Mouse (Mus musculus): ENCODE results near the gene Ptpre.
"Not testable (repeated sequence)": the region's sequence is repeated elsewhere in the genome, so short reads cannot be mapped to it uniquely, and the experiment has no call there.

Ptpre gene

DNA sequence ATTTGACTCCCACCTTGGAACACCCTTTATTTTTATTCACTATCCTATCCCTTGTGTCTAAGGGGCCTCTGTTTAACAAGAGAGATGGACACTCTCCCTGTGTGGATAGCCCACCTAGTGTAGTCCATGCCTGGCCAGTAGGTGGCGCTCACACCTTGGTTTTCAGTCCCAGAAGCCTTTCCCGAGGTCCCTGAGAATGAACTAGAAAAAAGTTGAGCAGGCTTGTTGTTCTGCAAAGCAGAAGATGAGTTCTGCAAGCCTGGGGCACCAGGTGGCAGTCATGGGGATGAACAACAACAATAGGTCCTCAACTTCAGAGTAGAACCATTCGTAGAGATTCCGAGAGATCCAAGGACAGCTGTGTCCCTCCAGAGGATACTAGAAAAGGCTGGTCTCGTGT, 143.1 kb downstream of the Ptpre start:
- in situ Hi-C loops (cut with MboI, MseI), result no loop called here

DNA sequence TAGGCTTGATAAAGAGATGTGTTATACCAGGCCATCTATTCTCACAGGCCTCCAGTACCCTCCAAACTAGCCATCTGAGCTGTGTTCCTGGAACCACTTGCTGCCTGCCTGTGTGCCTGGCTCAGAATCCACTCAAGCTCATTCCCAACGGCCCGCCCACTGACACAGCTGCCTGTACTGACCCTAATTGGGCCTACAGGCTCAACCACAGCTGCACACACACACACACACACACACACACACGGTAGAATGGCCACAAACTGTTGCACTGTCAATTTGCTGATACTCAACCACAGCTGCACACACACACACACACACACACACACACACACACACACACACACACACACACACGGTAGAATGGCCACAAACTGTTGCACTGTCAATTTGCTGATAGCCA, 146.8 kb downstream of the Ptpre start:
- in situ Hi-C loops (cut with MboI, MseI), result not testable (repeated sequence)

DNA sequence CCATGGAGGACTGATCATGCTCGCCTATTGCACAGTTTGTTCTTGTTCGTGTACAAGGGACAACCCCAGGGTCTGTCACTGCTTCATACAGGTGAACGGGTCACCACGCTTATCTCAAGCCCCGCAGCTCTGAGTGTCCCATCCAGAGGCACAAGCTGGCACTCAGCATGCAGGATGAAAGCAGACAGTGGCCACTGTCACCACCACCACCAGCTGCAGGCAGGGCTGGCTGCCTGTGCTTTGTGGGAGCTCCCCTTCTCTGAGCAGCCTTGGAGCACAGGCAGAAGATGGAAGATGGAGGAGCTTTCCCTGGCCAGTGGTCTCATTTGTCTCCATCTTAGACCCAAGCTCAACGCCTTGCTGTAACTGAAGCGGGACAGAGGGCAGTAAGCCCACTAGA, 147.7 kb downstream of the Ptpre start:
- in situ Hi-C loops (cut with MboI, MseI), result no loop called here

DNA sequence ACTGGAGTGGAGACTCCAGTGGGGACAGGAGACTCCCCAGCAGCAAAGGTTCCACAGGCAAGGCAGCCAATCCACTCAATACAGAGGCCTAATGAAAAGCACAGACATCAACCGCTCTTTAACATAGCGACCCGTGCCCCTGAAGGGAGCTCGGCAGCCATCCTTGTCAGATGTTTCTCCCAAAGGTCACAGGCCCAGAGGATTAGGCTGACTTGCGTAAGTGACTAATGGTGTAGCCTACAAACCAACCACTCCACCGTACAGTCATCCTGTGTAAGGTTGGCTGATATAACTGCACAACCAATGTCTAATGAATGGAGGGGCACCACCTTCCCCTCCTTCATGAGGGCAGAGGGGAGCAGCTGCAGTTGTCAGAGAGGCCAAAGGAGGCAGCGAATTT, 152.1 kb downstream of the Ptpre start:
- in situ Hi-C loops (cut with MboI, MseI), result no loop called here

DNA sequence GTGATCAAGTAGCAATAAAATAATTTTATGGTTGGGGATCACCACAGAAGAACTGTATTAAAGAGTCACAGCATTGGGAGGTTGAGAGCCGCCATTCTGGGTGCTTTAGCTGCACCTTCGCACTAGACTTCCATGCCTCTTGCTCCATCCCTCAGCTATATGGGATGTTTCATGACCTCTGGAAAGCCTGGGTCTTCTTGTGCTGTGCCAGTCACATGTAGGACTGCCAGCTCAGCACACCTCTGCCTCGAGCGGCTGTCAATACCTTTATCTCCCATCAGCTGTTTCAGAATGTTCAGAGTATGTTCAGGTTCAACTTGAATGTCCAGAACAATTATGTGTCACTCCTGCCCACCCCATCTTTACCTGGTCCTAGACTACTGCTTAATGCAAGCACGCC, 154.7 kb downstream of the Ptpre start:
- in situ Hi-C loops (cut with MboI, MseI), result no loop called here

DNA sequence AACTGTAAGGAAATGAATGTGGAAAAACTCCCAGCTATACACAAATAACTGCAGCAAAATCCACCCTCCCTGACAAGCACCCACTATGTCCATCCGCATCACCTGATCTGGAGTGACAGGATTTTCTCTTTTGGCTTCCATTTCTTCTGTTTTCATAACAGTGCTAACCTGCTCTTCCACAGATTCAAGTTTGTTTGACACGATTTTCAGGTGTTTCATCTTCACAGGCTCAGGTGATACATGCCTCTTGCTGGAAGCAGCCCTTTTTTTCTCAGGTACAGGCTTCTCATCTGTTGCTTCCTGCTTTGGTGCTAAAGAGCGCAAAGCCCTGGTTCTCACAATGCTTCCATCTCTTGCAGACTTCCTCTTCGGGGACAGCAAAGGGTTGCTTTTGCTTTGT, 156.8 kb downstream of the Ptpre start:
- in situ Hi-C loops (cut with MboI, MseI), result no loop called here

DNA sequence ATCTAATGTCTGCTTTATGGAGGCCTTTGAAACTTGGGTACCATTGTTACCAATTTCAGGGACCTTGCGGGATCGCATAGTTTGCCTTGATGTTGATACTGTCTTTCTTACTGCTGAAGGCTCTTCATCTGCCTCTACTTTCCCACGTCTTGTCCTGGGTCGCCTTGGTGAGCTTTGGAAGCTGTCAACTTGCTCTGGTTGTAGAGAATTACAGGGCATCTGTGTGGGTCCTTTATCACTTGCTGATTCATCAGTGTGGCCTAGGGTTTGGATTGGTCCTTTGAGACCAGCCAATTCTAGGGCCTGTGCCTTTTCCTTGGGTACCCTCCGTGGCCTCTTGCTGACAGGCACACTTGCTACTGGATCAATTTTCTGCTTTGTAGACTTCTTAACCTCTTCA, 157.5 kb downstream of the Ptpre start:
- in situ Hi-C loops (cut with MboI, MseI), result no loop called here

DNA sequence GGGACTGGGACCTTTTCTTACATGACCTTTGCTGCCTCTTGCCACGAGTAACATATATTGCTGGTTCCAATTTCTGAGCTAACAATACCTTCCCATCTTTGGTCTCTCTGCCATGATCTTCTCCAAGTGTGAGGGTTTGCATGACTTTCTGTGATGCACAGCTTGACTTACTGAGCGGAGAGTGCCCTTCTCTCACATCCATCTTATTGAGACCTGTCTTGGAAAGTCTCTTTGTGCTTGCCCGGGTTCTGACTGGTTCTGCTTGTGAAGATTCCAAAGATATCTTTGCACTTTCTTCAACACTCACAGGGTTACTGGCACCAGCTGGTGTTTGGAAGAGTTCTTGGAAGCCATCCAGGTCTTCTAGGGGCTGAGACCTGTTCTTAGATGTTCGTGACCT, 158.8 kb downstream of the Ptpre start:
- in situ Hi-C loops (cut with MboI, MseI), result no loop called here

DNA sequence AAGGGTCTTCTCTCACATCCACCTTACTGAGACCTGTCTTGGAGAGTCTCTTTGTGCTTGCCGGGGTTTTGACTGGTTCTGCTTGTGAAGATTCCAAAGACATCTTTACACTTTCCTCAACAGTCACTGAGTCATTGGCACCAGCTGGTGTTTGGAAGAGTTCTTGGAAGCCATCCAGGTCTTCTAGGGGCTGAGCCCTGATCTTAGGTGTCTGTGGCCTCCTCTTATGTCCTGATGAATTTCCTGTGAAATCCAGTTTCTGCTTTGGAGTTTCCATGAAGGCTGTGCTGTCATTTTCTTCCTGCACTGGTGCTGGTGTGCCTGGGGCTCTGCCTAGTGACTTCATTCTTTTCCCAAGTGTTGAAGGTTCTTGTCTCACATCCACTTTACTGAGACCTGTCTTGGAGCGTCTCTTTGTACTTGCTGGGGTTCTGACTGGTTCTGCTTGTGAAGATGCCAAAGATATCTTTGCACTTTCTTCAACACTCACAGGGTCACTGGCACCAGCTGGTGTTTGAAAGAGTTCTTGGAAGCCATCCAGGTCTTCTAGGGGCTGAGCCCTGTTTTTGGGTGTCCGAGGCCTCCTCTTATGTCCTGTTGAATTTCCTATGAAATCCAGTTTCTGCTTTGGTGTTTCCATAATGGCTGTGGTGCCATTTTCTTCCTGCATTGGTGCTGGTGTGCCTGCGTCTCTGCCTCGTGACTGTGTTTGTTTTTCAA, 159.9 kb downstream of the Ptpre start:
- in situ Hi-C loops (cut with MboI, MseI), result not testable (repeated sequence)

DNA sequence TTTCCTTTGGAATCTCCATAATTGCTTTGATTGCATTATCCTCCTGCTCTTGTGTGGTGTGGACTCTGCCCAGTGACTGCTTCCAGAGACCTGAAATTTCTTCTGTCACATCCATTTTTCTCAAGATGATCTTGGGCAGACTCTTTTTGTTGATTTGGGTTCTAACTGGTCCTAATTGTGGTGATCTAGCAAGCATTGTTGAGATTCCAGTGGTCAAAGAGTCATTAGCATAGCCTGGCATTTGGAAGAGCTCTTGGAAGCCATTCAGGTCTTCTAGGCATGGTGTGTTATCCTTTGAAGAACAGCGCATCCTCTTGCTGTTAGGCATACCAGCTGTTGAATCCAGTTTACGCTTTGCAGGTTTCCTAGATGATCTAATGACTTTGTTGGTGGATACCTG, 161.1 kb downstream of the Ptpre start:
- in situ Hi-C loops (cut with MboI, MseI), result no loop called here

DNA sequence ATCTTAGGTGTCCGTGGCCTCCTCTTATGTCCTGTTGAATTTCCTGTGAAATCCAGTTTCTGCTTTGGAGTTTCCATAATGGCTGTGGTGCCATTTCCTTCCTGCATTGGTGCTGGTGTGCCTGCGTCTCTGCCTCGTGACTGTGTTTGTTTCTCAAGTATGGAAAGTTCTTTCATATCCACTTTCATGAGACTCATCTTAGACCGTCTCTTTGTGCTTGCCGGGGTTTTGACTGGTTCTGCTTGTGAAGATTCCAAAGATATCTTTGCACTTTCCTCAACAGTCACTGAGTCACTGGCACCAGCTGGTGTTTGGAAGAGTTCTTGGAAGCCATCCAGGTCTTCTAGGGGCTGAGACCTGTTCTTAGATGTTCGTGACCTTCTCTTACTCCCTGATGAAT, 162.1 kb downstream of the Ptpre start:
- in situ Hi-C loops (cut with MboI, MseI), result not testable (repeated sequence)

DNA sequence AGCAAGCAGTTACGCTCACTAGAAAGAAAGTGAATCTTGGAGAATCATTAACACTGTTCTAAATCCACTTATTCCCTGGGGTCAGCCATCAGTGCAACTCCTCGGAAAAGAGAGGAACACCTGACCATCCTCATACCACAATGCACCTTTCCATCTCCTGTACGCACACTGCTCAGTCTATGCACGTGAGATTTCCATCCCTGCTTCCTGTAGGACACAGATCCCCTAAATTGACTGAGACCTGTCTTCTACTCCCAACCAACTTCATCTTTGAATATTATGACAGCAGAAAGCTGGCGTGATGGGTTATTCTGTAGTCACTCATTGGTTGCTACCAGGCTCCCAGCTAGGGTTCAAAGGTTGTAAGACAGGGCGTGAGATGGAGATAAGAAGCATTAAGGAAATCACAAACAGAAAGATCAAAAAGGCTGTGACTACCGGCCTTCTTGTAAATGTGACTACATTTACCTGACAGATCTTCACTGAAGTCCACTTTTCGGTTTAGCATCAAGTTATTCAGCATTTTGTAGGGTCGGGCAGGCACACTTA, 166.4 kb downstream of the Ptpre start:
- in situ Hi-C loops (cut with MboI, MseI), result loop anchor here in 1 of 2 experiments (10.0 kb wide), 1 partner anchor 1761 kb away; no protein-coding TSS in a partner anchor

DNA sequence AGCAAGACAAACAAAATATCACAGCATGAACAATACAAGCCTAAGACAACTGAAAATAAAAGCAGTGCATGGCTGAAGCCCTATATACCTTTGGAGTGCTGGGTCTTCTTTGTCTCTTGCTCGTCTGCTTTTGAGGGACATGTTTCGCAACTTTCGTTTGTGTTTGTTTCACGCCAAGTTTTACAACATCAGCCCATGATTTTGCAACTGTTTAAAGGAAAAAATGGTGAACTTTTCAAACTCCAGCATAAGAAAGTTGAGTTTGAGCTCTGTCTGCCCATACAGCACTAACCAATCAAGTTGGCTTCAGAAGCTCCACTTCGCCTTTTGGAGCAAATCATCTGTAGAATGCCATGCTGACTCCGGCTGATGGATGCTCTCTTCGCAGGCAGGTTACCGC, 167.0 kb downstream of the Ptpre start:
- in situ Hi-C loops (cut with MboI, MseI), result loop anchor here in 1 of 2 experiments (10.0 kb wide), 1 partner anchor 1761 kb away; no protein-coding TSS in a partner anchor

DNA sequence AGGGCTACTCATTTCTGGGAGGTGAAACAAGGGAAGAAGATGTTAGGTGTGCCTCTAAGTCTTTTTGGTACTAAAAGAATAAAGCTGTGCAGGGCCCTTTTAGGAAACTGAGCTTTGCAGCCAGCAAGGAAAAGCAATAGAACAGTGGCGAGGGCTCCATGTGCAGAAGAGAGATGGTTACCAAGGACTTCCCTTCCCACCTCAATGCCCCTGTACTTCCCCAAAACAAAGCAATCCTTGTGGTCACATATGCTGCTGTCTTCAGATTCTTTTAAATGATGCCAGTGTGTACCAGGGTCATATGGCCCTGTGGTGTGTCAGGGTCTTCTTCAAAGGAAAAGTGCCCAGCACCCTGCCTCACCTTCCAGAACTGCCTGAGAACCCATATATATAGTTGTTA, 167.8 kb downstream of the Ptpre start:
- in situ Hi-C loops (cut with MboI, MseI), result loop anchor here in 1 of 2 experiments (10.0 kb wide), 1 partner anchor 1760 kb away; no protein-coding TSS in a partner anchor

DNA sequence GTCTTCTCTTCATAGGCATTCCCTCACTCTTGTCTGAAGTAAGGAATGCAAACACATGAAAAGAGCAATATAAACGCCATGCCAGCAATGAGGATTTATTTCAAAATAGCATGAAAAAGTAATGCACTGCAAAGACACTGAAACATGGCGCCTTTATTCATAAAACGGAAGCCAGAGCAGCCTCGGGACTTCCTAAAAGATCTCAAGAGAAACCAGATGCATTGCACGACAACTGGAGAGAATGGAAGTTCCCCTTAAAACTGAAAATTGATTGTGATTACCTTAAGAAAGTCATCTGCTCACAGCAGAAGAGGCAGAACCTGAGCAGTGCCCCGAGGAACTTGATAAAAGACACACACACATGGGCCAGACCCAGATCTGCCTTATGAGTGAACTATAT, 168.5 kb downstream of the Ptpre start:
- in situ Hi-C loops (cut with MboI, MseI), result loop anchor here in 1 of 2 experiments (10.0 kb wide), 1 partner anchor 1759 kb away; no protein-coding TSS in a partner anchor

DNA sequence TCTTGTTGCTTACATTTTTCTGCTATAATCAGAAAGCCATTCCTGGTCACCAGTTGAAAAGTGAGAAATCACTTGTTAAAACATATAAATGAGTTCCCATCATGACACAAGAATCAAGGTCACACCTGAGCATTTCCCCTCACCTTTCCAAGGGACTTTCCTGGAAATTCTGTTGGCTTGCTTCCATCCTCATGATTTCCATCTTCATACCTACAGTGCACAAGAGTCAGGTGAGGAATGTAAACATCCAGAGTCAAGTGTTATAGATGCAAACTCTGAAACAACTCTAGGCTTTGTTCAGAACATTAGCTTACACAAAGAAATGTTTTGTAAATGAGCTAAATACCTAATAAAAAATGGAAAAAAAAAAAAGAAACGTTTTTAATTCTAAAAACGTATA, 173.4 kb downstream of the Ptpre start:
- in situ Hi-C loops (cut with MboI, MseI), result no loop called here

DNA sequence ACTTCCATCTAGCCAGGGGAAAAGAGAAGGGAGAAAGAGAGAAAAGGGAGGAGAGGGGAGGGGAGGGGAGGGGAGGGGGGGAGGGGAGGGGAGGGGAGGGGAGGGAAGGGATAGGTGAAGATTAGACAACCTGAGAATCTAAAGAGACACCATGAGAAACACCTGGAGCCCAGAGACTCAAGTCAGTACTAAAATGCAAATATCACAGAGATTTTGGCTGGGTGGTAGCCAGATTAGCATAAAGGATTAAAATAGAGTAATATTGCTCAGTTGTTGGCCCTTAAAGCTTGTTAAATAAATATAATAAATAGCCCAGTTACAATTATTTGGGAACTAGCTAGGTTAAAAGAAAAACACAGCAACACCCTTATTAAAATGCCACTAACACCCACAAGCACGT, 175.3 kb downstream of the Ptpre start:
- in situ Hi-C loops (cut with MboI, MseI), result no loop called here

DNA sequence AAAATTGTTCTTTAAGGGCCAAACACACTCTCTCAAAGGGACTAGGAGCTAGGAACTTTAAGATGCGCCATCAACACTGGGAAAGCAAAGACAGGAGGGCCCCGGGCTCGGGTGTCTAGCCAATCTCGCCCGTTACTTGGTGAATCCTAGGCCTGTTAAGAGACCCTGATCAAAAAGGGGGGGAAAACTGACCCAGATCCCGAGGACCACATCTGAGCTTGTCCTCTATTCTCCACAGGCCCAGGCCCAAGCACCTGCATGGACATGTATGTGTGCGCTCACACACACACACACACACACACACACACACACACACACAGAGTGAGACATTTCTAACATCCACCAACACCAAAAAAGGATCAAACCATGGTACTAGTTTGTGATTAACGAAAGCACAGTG, 176.0 kb downstream of the Ptpre start:
- in situ Hi-C loops (cut with MboI, MseI), result no loop called here

DNA sequence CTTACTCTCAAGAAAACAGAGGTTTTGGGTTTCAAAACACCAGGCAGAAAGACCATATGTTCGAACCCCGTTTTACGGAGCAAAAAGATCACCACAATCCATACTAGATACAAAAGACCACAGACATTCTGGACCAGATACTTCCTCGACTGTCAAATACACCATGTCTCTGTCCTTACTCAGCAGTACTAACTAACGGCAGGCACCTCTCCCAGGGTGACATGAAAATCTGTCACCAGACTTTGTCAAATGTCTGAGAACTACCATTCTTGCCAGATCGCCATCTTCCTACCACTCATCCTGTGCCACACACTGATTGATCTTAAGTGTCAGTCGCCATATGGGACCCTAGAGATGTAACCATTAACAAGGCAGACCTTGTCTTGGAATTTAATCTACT, 177.9 kb downstream of the Ptpre start:
- in situ Hi-C loops (cut with MboI, MseI), result no loop called here

DNA sequence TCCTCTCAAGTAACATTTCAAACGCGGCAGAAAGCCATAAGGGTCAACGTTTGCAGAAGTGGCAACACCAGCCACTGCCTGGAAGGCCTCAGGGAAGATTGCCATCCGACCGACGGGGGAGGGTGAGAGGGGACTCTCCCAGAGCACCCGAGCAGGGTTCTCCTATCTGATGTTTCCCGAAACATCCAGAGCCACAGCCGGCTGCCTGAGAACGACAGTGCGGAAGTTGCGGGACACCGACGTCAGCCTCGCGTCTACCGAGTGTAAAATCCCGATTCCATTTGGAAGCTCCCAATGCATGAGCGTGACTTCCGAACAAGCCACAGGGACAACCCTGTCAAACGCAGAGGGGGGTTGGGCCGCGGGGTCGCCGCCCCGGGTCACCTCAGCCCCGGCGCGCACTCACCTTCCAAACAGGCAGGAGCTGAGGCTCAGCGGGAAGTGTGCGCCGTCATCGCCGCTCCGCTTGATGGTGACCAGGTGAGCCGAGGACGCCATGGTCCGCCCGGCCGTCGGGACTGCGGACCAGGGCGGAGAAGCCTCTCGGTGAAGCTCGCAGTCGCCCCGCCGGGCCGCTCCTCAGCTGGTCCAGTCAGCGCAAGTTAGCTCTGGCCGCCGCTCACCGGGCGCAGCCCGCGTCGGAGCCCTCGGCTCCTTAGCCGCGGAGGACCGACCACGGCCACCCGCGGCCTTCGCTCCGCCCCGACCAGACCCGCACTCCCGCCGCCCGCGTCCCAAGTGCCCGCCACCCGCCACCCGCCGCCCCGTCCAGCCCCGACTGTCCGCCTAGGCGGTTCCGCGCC, 178.6 kb downstream of the Ptpre start, which contains the start of gene Mki67:
Mki67 (minus strand) TSS at position 720 of the 803 bp plus-strand sequence.
- in situ Hi-C loops (cut with MboI, MseI), result no loop called here

DNA sequence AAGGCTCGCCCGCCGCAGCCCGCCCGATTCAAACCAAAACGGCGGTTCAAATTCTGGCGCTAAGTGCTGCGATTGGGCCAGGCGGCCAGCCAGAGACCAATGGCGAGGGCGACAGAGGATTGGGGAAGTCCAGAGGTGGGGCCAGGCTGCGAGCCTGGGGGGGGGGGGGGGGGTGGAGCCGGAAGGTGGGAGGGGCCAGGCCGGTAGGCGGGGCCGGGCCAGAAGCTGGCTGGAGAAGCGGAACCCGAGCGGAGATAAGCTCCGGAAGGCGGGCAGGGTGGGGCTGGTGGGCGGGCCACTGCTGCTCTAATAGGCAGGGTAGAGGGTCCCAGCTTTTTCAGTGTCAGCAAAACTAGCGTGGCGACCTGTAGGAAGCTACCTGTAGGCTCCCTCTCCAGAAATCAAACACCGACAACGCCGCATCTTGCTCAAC, 179.2 kb downstream of the Ptpre start:
- in situ Hi-C loops (cut with MboI, MseI), result no loop called here

DNA sequence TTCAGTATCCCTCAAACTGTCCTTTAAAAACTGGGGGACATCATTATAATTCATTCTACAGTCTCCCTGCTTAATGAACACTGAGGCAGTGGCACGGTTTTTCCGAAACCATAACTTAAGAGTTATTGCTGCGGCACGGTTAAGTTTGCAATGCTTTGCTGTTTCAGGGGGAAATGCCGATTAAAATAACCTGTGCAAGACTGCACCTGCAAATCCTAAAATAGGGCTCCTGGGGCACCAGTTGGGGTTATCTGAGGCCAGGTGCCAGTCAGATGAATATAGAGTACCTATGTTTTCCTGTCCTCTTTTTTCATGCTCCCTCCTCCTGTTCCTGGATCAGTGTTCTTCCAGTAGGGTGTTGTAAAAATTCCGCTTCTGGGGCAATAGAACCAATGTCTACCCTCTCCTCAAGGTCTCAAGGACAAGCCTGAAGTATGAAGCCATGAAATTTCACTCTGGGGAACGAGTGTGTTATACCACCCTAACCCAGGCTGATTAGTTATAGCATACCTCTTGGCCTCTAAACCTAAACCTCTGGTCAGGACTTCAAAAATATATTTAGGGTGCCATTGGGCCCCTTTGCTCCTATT, 179.8 kb downstream of the Ptpre start:
- in situ Hi-C loops (cut with MboI, MseI), result no loop called here
